Mouse (Mus musculus) lung, postnatal 0 days (tissue): ENCODE measurements around the gene Fyttd1. TPM values are rescaled to one million over a fixed set of nuclear protein-coding genes. Genes with fewer than 3 reads are reported as not detected.
"Not testable (repeated sequence)": the region's sequence is repeated elsewhere in the genome, so short reads cannot be mapped to it uniquely, and the experiment has no call there.

Source experiments
- ATAC-seq: fragments of 200-750 bp; cut with Nextera tagmentation; 2 replicates; pipeline ENCODE4 v1.8.0; 2017; ENCODE audit warnings: moderate library complexity
- DNase-seq: peaks from one replicate; pipeline ENCODE4 v3.0.0-alpha.2; 2016; ENCODE audit warnings: low spot score
- H3K27ac ChIP-seq: fragments of 300-500 bp; sonication (generic); 2 replicates; pipeline ENCODE4 v1.5.1; 2014; ENCODE audit warnings: antibody characterized with exemption, mild to moderate bottlenecking, low read length, mixed read lengths
- H3K27me3 ChIP-seq: fragments of 300-500 bp; sonication (generic); replicated peaks from 2 replicates; pipeline ENCODE4 v1.6.1; 2014; ENCODE audit warnings: low read length, mixed read lengths; ENCODE audit not compliant: insufficient read depth
- H3K36me3 ChIP-seq: fragments of 300-500 bp; sonication (generic); 2 replicates; pipeline ENCODE4 v1.6.1; 2014; ENCODE audit warnings: low read length, mixed read lengths; ENCODE audit not compliant: insufficient read depth
- H3K4me1 ChIP-seq: fragments of 300-500 bp; sonication (generic); 2 replicates; pipeline ENCODE4 v1.6.1; 2014; ENCODE audit warnings: antibody characterized with exemption, low read depth, low read length, mixed read lengths; ENCODE audit not compliant: insufficient read depth
- H3K4me2 ChIP-seq: fragments of 300-500 bp; sonication (generic); replicated peaks from 2 replicates; pipeline ENCODE4 v1.6.1; 2014; ENCODE audit warnings: low read depth, mild to moderate bottlenecking, low read length, moderate library complexity, mixed read lengths
- H3K4me3 ChIP-seq: fragments of 300-500 bp; sonication (generic); 2 replicates; pipeline ENCODE4 v1.5.1; 2014; ENCODE audit warnings: low read depth, low read length
- H3K9ac ChIP-seq: fragments of 300-500 bp; sonication (generic); replicated peaks from 2 replicates; pipeline ENCODE4 v1.6.1; 2014; ENCODE audit warnings: low read depth, mild to moderate bottlenecking
- H3K9me3 ChIP-seq: fragments of 300-500 bp; sonication (generic); 2 replicates; pipeline ENCODE4 v1.6.1; 2016; ENCODE audit warnings: low read length, mixed read lengths
- CTCF ChIP-seq: IDR thresholded peaks from 2 replicates; pipeline ENCODE4 v1.5.1; 2016; ENCODE audit warnings: antibody characterized with exemption, mild to moderate bottlenecking
- EP300 ChIP-seq: IDR thresholded peaks from 2 replicates; pipeline ENCODE4 v1.6.1; 2016; ENCODE audit warnings: antibody characterized with exemption, mild to moderate bottlenecking, control low read depth
- WGBS: fragments of 180-500 bp; shearing (Covaris S2); extraction: QIAGEN DNeasy Blood & Tissue Kit; methylation state at CpG from one replicate; pipeline ENCODE4 v1.1.7; 2014; 5-methylcytosine and 5-hydroxymethylcytosine counted together
- polyA plus RNA-seq: library from polyadenylated mRNA; unstranded; fragments of >200 nt; fragmentation: Nextera tagmentation; extraction: Ambion mirVana; gene quantifications from 2 replicates; pipeline ENCODE4 v1.2.1, GENCODE M21; 2015

Gene Fyttd1
- polyA plus RNA-seq, 1 experiment from 2014 or later = 63.5 TPM

DNA sequence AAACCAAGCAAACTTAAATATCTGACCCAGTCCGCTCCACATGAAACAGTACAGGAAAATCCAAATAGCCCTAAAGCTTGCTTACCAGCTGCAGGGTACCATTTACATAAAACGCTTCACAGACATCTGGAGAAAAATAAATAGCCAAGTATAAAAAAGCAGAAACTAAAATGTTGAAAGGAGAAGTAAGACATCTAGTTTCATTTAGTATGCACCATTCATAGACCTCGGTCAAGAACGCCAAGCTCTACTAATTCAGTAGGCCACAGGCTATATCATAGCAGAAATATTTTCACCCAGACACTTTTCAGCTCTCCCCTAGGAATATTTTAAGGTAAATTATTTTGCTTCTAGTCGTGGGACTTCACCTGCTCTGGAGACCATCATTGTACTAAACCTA is 10.6 kb upstream of the Fyttd1 start:
- 81% methylated on average over 5 of the region's 5 CpGs for WGBS
- ATAC-seq (no peak), DNase-seq (no peak)
- Histone ChIP-seq H3K9me3 (no peaks in the 10 kb centered on the region), H3K4me3 (no peak overlapping the region), H3K27ac (no peak overlapping the region), H3K9ac (no peak overlapping the region), H3K4me2 (no peak overlapping the region; the same call in 1 of the 2 replicates), H3K4me1 (peaks cover 9% of the 10 kb centered on the region; the same call in 1 of the 2 replicates), H3K36me3 (no peaks in the 10 kb centered on the region), H3K27me3 (no peaks in the 10 kb centered on the region)
- TF ChIP-seq CTCF = no peak
- TF ChIP-seq EP300 = no peak

DNA sequence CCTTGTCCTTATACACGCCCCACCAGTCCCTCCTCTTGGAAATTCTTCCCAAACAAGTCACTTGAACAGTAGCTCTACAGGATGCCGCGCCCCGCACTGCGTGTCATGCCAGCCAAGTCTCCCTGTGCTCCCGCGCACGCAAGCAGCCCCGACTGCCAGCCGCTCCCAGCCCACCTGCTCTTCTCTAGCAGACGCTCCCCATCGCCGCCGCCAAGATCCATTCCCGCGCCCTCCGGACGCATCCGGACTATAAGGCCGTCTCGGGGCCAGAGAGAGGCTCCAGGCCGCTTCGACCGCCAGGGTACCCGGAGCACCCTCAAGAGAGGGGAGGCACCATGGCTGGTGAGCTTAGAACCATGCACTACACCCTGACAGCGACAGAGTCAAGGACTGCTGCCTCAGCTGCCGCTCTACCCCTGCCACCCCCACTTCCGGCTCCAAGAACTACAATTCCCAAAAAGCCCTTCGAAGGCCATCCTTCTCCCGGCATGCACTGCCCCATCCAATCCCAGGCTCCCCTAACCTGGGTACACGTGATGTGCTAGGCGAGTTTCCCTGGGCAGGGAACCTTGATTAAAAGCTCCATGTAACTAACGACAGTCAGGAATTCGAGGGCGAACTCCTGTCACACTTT is 9.3 kb upstream of the Fyttd1 start:
- peak overlapping the region; percentile 93 for H3K27ac ChIP-seq
- H3K9me3 ChIP-seq = no peaks in the 10 kb centered on the region
- ATAC-seq = peak; percentile 99
- H3K4me3 ChIP-seq = peak overlapping the region; percentile 79
- DNase-seq = peak; percentile 97
- peak overlapping the region; percentile 63 for H3K9ac ChIP-seq
- H3K4me1 ChIP-seq = peaks cover 9% of the 10 kb centered on the region; the same call in 1 of the 2 replicates
- peak; percentile 24 for TF ChIP-seq CTCF
- no peak; the same call in 1 of the 2 replicates for TF ChIP-seq EP300
- H3K36me3 ChIP-seq = no peaks in the 10 kb centered on the region
- under 1% methylated on average over 35 of the region's 35 CpGs for WGBS
- peak overlapping the region; percentile 87 for H3K4me2 ChIP-seq
- no peaks in the 10 kb centered on the region for H3K27me3 ChIP-seq

DNA sequence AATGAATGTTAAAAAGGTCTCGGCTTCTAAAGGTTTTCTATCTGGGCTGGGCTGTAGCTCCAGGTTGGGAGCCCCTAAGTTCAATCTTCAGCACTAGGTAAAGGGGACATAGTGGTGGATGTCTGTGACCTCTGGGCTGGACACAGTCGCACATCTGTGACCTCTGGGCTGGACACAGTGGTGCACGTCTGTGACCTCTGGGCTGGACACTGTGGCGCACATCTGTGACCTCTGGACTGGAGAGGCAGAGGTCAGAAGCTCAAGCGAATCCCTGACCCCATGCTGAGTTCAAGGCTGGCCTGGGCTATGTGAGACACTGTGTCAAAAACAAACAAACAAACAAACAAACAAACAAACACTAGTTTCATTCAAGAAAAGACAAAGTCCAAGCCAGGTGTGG is 7.1 kb upstream of the Fyttd1 start:
- no peaks in the 10 kb centered on the region for H3K9me3 ChIP-seq
- TF ChIP-seq CTCF (no peak), EP300 (no peak)
- no peaks in the 10 kb centered on the region for H3K27me3 ChIP-seq
- H3K4me2 ChIP-seq = no peak overlapping the region
- no peak overlapping the region for H3K4me3 ChIP-seq
- H3K9ac ChIP-seq = no peak overlapping the region
- no peak for DNase-seq
- WGBS = 68% methylated on average over 5 of the region's 5 CpGs
- H3K27ac ChIP-seq = no peak overlapping the region
- no peaks in the 10 kb centered on the region for H3K36me3 ChIP-seq
- H3K4me1 ChIP-seq = peaks cover 9% of the 10 kb centered on the region; the same call in 1 of the 2 replicates
- no peak for ATAC-seq

DNA sequence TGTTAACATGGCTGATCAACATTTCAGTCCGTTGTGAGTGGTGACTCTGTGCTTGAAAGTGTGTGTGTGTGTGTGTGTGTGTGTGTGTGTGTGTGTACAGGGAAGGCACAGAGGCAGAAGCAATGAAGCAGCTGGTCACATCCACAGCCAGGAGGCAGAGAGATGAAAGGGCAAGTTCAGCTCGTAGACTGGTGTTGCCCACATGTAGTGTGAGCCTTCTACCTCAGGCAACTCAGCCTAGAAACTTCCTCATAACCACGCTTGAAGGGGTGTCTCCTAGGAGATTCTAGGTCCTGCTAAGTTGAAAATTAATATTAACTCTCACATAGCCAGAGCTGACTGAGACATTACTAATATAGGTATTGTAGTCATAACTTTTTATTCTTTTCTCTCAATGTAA is 3.9 kb upstream of the Fyttd1 start:
- 40% methylated on average over 3 of the region's 3 CpGs for WGBS
- DNase-seq (no peak), ATAC-seq (no peak)
- no peaks in the 10 kb centered on the region for H3K36me3 ChIP-seq
- no peak overlapping the region for H3K4me2 ChIP-seq
- H3K27ac ChIP-seq = no peak overlapping the region
- no peak overlapping the region for H3K4me3 ChIP-seq
- H3K27me3 ChIP-seq = no peaks in the 10 kb centered on the region
- no peak overlapping the region for H3K9ac ChIP-seq
- H3K4me1 ChIP-seq = peaks cover 5% of the 10 kb centered on the region; the same call in 1 of the 2 replicates
- TF ChIP-seq EP300 (no peak), CTCF (no peak)
- H3K9me3 ChIP-seq = no peaks in the 10 kb centered on the region

DNA sequence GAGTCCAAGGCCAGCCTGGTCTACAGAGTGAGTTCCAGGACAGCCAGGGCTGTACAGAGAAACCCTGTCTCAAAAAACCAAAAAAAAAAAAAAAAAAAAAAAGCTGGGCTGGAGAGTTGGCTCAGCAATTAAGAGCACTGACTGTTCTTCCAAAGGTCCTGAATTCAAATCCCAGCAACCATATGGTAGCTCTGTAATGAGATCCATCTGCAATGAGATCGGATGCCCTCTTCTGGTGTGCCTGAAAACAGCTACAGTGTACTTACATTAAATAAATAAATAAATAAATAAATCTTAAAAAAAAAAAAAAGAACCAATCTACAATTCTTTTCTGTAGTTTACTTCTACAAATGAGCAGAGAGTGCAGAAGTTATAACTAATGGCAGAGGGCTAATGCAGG is 2.0 kb upstream of the Fyttd1 start:
- WGBS = 65% methylated on average over 1 of the region's 1 CpGs
- not testable (repeated sequence) for H3K4me1 ChIP-seq, ATAC-seq, H3K4me2 ChIP-seq, DNase-seq, H3K9ac ChIP-seq, H3K9me3 ChIP-seq, H3K27ac ChIP-seq, H3K4me3 ChIP-seq, H3K27me3 ChIP-seq, H3K36me3 ChIP-seq

DNA sequence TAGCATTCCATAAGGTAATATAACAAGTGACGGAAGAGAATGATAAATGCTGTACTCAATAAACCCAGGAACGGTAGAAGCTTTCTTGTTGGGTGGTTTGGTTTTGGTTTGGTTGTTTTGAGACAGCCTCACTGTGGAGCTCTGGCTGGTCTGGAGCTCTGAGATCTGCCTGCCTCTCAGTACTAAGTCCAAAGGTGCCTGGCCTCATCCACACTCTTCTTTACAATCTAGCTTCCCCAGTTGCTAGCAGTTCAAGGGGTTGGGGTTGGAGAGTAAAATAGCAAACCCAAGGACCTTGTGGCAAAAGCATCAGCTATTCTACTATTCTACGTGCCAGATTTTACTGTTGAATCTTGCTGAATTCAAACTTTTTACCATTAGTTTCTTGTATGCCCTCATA is 1.5 kb upstream of the Fyttd1 start:
- Histone ChIP-seq H3K9me3 (no peaks in the 10 kb centered on the region), H3K4me2 (no peak overlapping the region), H3K27me3 (no peaks in the 10 kb centered on the region), H3K27ac (no peak overlapping the region), H3K4me3 (no peak overlapping the region), H3K36me3 (no peaks in the 10 kb centered on the region), H3K4me1 (no peaks in the 10 kb centered on the region; the same call in 1 of the 2 replicates), H3K9ac (no peak overlapping the region)
- ATAC-seq (no peak), DNase-seq (no peak)
- WGBS = 94% methylated on average over 3 of the region's 3 CpGs
- no peak for TF ChIP-seq CTCF
- TF ChIP-seq EP300 = no peak

DNA sequence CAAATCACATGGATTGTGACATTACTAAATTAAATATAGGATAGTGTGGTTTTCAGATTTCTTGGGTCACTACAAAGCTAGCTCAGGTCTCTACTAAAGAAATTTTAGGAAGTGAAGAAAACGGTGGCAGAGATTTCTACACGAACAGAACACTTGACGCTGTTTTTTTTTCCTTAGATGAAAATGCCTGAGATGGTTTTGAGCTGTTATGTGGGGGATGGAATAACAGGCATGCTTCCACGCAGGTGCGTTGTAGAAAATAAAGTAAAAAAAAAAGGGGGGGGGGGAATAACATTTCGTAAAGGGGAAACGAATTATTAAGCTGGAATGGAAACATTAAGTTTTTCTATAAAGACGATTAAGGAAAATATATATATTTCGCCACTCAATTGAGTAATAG is 469 bp upstream of the Fyttd1 start:
- 12% methylated on average over 9 of the region's 9 CpGs for WGBS

More for the DNA sequence above, 469 bp upstream of the Fyttd1 start:
- H3K9me3 ChIP-seq = no peaks in the 10 kb centered on the region
- H3K4me2 ChIP-seq = peak overlapping the region; percentile 96
- peak overlapping the region; percentile 80; the same call in 1 of the 2 replicates for H3K9ac ChIP-seq
- no peaks in the 10 kb centered on the region for H3K27me3 ChIP-seq
- peak overlapping the region; percentile 84 for H3K4me3 ChIP-seq
- peaks cover 3% of the 10 kb centered on the region; the same call in 1 of the 2 replicates for H3K4me1 ChIP-seq
- ATAC-seq = no peak
- peak overlapping the region; percentile 88 for H3K27ac ChIP-seq
- TF ChIP-seq CTCF = no peak
- TF ChIP-seq EP300 = no peak
- DNase-seq = peak; percentile 38
- no peaks in the 10 kb centered on the region for H3K36me3 ChIP-seq
